Mouse (Mus musculus): ENCODE results near the gene Steap2. TPM values are rescaled to one million over a fixed set of nuclear protein-coding genes. Genes with fewer than 3 reads are reported as not detected.

Steap2 gene
- 8.4 TPM in 2 replicates for polyA plus RNA-seq (2015; fragmentation: Nextera tagmentation; extraction: Ambion mirVana)

GRCm38 (mm10) chr5:5693956-5694653, at the start of gene Steap2:
Gene Steap2 (minus strand): TSS chr5:5694578.

GRCm38 (mm10) chr5:5663655-5664370, 30.6 kb downstream of the Steap2 start, which contains the start of gene Cfap69:
Gene Cfap69 (minus strand): TSS chr5:5664239.

Other genes with a start within 250 kb of the Steap2 start
- gene 1700015F17Rik, start 215.4 kb downstream of the Steap2 start, polyA plus RNA-seq (2015; fragmentation: Nextera tagmentation; extraction: Ambion mirVana) = 0.23 TPM in 1 of 2 replicates, not detected in the other
- 12.6 and 13.4 TPM in 2 replicates for gene Cldn12, start 179.6 kb downstream of the Steap2 start, polyA plus RNA-seq (2015; fragmentation: Nextera tagmentation; extraction: Ambion mirVana)
- 10.6 and 11.7 TPM in 2 replicates for gene Gtpbp10, start 135.0 kb downstream of the Steap2 start, polyA plus RNA-seq (2015; fragmentation: Nextera tagmentation; extraction: Ambion mirVana)
- gene Gm8773, start 120.8 kb downstream of the Steap2 start, polyA plus RNA-seq (2015; fragmentation: Nextera tagmentation; extraction: Ambion mirVana) = 8.2 and 10.2 TPM in 2 replicates
- gene Cfap69, start 30.3 kb downstream of the Steap2 start, polyA plus RNA-seq (2015; fragmentation: Nextera tagmentation; extraction: Ambion mirVana) = 8.3 TPM in 2 replicates
- gene Steap1, start 54.7 kb upstream of the Steap2 start, polyA plus RNA-seq (2015; fragmentation: Nextera tagmentation; extraction: Ambion mirVana) = 1.5 and 2.2 TPM in 2 replicates

Data from neural tube, postnatal 0 days (tissue).